Mouse (Mus musculus) neural tube, embryonic 13.5 days (tissue): ENCODE results near the gene Luc7l3. TPM values are rescaled to one million over a fixed set of nuclear protein-coding genes. Genes with fewer than 3 reads are reported as not detected.
A peak's percentile ranks its signal among the peaks of the same experiment; 100 is the strongest.

Experiments used
- ATAC-seq: fragments of 200-750 bp; cut with Nextera tagmentation; 2 replicates; pipeline ENCODE4 v1.8.0; 2017; ENCODE audit warnings: low read depth, mild to moderate bottlenecking, moderate TSS enrichment, moderate library complexity
- H3K27ac ChIP-seq: fragments of 300-500 bp; sonication (generic); replicated peaks from 2 replicates; pipeline ENCODE4 v1.5.1; 2015; ENCODE audit warnings: moderate library complexity, mild to moderate bottlenecking, inconsistent platforms
- H3K27me3 ChIP-seq: fragments of 300-500 bp; sonication (generic); 2 replicates; pipeline ENCODE4 v1.6.1; 2015; ENCODE audit warnings: mild to moderate bottlenecking, inconsistent platforms
- H3K36me3 ChIP-seq: fragments of 300-500 bp; sonication (generic); 2 replicates; pipeline ENCODE4 v1.6.1; 2015; ENCODE audit warnings: mild to moderate bottlenecking, inconsistent platforms
- H3K4me1 ChIP-seq: fragments of 300-500 bp; sonication (generic); replicated peaks from 2 replicates; pipeline ENCODE4 v1.6.1; 2015; ENCODE audit warnings: inconsistent platforms
- H3K4me2 ChIP-seq: fragments of 300-500 bp; sonication (generic); 2 replicates; pipeline ENCODE4 v1.6.1; 2015; ENCODE audit warnings: inconsistent platforms, mild to moderate bottlenecking, moderate library complexity
- H3K4me3 ChIP-seq: fragments of 300-500 bp; sonication (generic); 2 replicates; pipeline ENCODE4 v1.5.1; 2015; ENCODE audit warnings: mild to moderate bottlenecking, inconsistent platforms
- H3K9ac ChIP-seq: fragments of 300-500 bp; sonication (generic); 2 replicates; pipeline ENCODE4 v1.6.1; 2015; ENCODE audit warnings: moderate library complexity, mild to moderate bottlenecking, inconsistent platforms
- H3K9me3 ChIP-seq: fragments of 300-500 bp; sonication (generic); 2 replicates; pipeline ENCODE4 v1.6.1; 2016; ENCODE audit warnings: inconsistent platforms
- WGBS: fragments of 180-500 bp; shearing (Covaris S2); methylation state at CpG from one replicate; pipeline ENCODE4 v1.1.7; 2015; 5-methylcytosine and 5-hydroxymethylcytosine counted together
- polyA plus RNA-seq: library from polyadenylated mRNA; unstranded; fragments of >200 nt; fragmentation: Nextera tagmentation; extraction: Ambion mirVana; gene quantifications from 2 replicates; pipeline ENCODE4 v1.2.1, GENCODE M21; 2015

Luc7l3 gene
- polyA plus RNA-seq, 1 experiment from 2014 or later, result 146 TPM

GRCm38 (mm10) chr11:94242760-94243421 lies 78.9 kb downstream of the Luc7l3 start:
- H3K4me2 ChIP-seq, result peak overlapping the region; percentile 49
- ATAC-seq, result peak; percentile 46
- H3K4me1 ChIP-seq, result peaks cover 56% of the 10 kb centered on the region
- H3K36me3 ChIP-seq, result no peaks in the 10 kb centered on the region
- H3K9ac ChIP-seq, result peak overlapping the region; percentile 43
- peak overlapping the region; percentile 7; the same call in 1 of the 2 replicates for H3K27ac ChIP-seq
- peak overlapping the region; percentile 13 for H3K4me3 ChIP-seq
- no peaks in the 10 kb centered on the region; the same call in 1 of the 2 replicates for H3K27me3 ChIP-seq
- WGBS, result 2% methylated on average over 29 of the region's 29 CpGs
- no peaks in the 10 kb centered on the region for H3K9me3 ChIP-seq

GRCm38 (mm10) chr11:94239706-94240105 lies 82.1 kb downstream of the Luc7l3 start:
- H3K27me3 ChIP-seq, result no peaks in the 10 kb centered on the region; the same call in 1 of the 2 replicates
- H3K4me3 ChIP-seq, result no peak overlapping the region
- 48% methylated on average over 9 of the region's 9 CpGs for WGBS
- H3K4me2 ChIP-seq, result no peak overlapping the region
- no peak for ATAC-seq
- H3K36me3 ChIP-seq, result no peaks in the 10 kb centered on the region
- H3K9ac ChIP-seq, result no peak overlapping the region
- H3K4me1 ChIP-seq, result peaks cover 44% of the 10 kb centered on the region
- no peaks in the 10 kb centered on the region for H3K9me3 ChIP-seq
- H3K27ac ChIP-seq, result no peak overlapping the region

- ATAC-seq, result no peak
- WGBS, result 95% methylated on average over 8 of the region's 8 CpGs
- Histone ChIP-seq H3K9me3 (no peaks in the 10 kb centered on the region), H3K27ac (no peak overlapping the region), H3K27me3 (no peaks in the 10 kb centered on the region), H3K36me3 (no peaks in the 10 kb centered on the region), H3K4me2 (no peak overlapping the region), H3K4me3 (no peak overlapping the region), H3K4me1 (peaks cover 37% of the 10 kb centered on the region), H3K9ac (no peak overlapping the region)
Measured at GRCm38 (mm10) chr11:94238786-94239185, 83.0 kb downstream of the Luc7l3 start.

Other genes starting within 250 kb of the Luc7l3 start
- gene Tob1, start 110.5 kb downstream of the Luc7l3 start, polyA plus RNA-seq, result 32.5 and 37.6 TPM in 2 replicates
- gene Wfikkn2, start 76.0 kb downstream of the Luc7l3 start, polyA plus RNA-seq, result 3.3 and 5.1 TPM in 2 replicates
- gene Gm21885, start 40.1 kb downstream of the Luc7l3 start, polyA plus RNA-seq, result 0.27 TPM in 1 of 2 replicates, not detected in the other
- 21.0 and 21.8 TPM in 2 replicates for gene Ankrd40, start 6.0 kb upstream of the Luc7l3 start, polyA plus RNA-seq
- gene Abcc3, start 71.0 kb upstream of the Luc7l3 start, polyA plus RNA-seq, result 0.68 and 1.0 TPM in 2 replicates
- 8.9 and 9.3 TPM in 2 replicates for gene Cacna1g, start 152.2 kb upstream of the Luc7l3 start, polyA plus RNA-seq
- gene Spata20, start 164.2 kb upstream of the Luc7l3 start, polyA plus RNA-seq, result 0.28 TPM in 1 of 2 replicates, not detected in the other
- gene Epn3, start 178.0 kb upstream of the Luc7l3 start, polyA plus RNA-seq, result 0.24 and 0.51 TPM in 2 replicates
- 1.9 and 2.1 TPM in 2 replicates for gene Mycbpap, start 199.8 kb upstream of the Luc7l3 start, polyA plus RNA-seq
- 4.7 and 5.4 TPM in 2 replicates for gene Rsad1, start 227.3 kb upstream of the Luc7l3 start, polyA plus RNA-seq
- gene Chad, start 243.1 kb upstream of the Luc7l3 start, polyA plus RNA-seq, result 0.45 and 1.7 TPM in 2 replicates